33 mouse cellular contexts compared by ENCODE assay signal in the genomic region with DNA sequence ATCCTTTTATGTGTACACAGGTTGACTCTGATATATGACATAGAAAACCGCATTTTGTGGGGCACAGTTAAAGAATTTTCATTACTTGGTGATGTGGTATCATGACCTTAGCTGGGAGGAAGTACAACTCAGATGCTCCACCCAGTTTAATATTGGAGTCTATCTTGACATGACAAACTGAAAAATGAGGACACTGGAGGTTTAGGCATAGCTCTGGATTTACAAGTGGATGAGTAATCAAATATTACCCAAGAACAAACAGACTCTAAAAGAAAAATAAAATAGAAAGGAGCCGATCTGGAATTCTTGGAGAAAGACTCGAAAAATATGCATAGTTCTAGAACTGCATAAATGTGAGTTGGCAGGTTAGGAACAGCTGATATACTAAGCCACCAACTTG. TPM values are rescaled to one million over a fixed set of nuclear protein-coding genes. Genes with fewer than 3 reads are reported as not detected.
DNase-seq lines count a peak whose midpoint lies in the region; ATAC-seq and TF ChIP-seq lines count a peak whose summit lies in the region.
"Had no signal": no experiment of that assay in that cellular context is flagged by ENCODE, and none has a peak within 500 bp of the region (broad histone marks: within the 10 kb centered on the region; RNA-seq: fewer than 3 reads in every experiment).

No protein-coding gene starts in this region.

- no peaks in the 10 kb centered on the region for H3K27me3 ChIP-seq in stomach, embryonic 16.5 days (ENCODE audit: control insufficient read depth, insufficient read depth, low read length)
- H3K27me3 ChIP-seq: embryonic facial prominence, embryonic 13.5 days; forebrain, embryonic 13.5 days; heart, embryonic 12.5 days; heart, embryonic 15.5 days; hindbrain, embryonic 13.5 days had no signal

- H3K4me1 ChIP-seq in embryonic fibroblast, embryonic 13.5 days (ENCODE audit: control insufficient read depth, insufficient read depth, low read length): peaks cover 9% of the 10 kb centered on the region
- H3K4me1 ChIP-seq in stomach, embryonic 16.5 days (ENCODE audit: control insufficient read depth, insufficient read depth, low read length): peaks cover 3% of the 10 kb centered on the region; the same call in 1 of the 2 replicates
- H3K4me1 ChIP-seq: embryonic facial prominence, embryonic 10.5 days; forebrain, embryonic 10.5 days; forebrain, embryonic 13.5 days; heart, embryonic 12.5 days; heart, embryonic 15.5 days; hindbrain, embryonic 10.5 days; hindbrain, embryonic 13.5 days had no signal

- peak overlapping the region; percentile 76 for H3K27ac ChIP-seq in gastrocnemius, adult 2 months
- H3K27ac ChIP-seq in embryonic fibroblast, embryonic 13.5 days (ENCODE audit: insufficient read depth, low read length): peak overlapping the region; percentile 64; the same call in 1 of the 2 replicates
- H3K27ac ChIP-seq in stomach, embryonic 16.5 days (ENCODE audit: low read length): peak overlapping the region; percentile 36
- H3K27ac ChIP-seq: embryonic facial prominence, embryonic 10.5 days; embryonic facial prominence, embryonic 13.5 days; forebrain, embryonic 10.5 days; forebrain, embryonic 13.5 days; heart, embryonic 15.5 days; hindbrain, embryonic 10.5 days; hindbrain, embryonic 13.5 days had no signal

- intact Hi-C loops in gastrocnemius, adult 2 months (cut with DNase I): no loop called here

- TF ChIP-seq CTCF in gastrocnemius, adult 2 months (IDR thresholded peaks at IDR 0.05): no peak
- no peak for TF ChIP-seq CTCF in embryonic fibroblast, embryonic 13.5 days (IDR thresholded peaks at IDR 0.05; ENCODE audit: borderline replicate concordance, insufficient read depth, low read length)

- no peaks in the 10 kb centered on the region for H3K9me3 ChIP-seq in stomach, embryonic 16.5 days (replicated peaks; ENCODE audit: control insufficient read depth, low read length)
- H3K9me3 ChIP-seq: embryonic facial prominence, embryonic 10.5 days; embryonic facial prominence, embryonic 13.5 days; forebrain, embryonic 10.5 days; forebrain, embryonic 13.5 days; heart, embryonic 12.5 days; heart, embryonic 15.5 days; hindbrain, embryonic 10.5 days; hindbrain, embryonic 13.5 days had no signal

- no peak for DNase-seq in gastrocnemius, adult 2 months
- no peak for DNase-seq in gastrocnemius, postnatal 25 days
- DNase-seq in kidney, postnatal 36 days: no peak
- DNase-seq in kidney, postnatal 10 days: no peak
- no peak for DNase-seq in urinary bladder, adult 18-20 months (ENCODE audit: low spot score in 2 of 2)
- DNase-seq: cerebellum, adult 11 months; cerebellum, adult 2 months; cerebellum, adult 9-11 months; cerebellum, postnatal 36 days; embryo, embryonic 11 days had no signal

- H3K4me2 ChIP-seq in stomach, embryonic 16.5 days (ENCODE audit: low read depth, low read length): no peak overlapping the region
- H3K4me2 ChIP-seq: embryonic facial prominence, embryonic 13.5 days; forebrain, embryonic 13.5 days; heart, embryonic 12.5 days; heart, embryonic 15.5 days; hindbrain, embryonic 13.5 days had no signal

- no peak overlapping the region for H3K9ac ChIP-seq in stomach, embryonic 16.5 days (ENCODE audit: low read length)
- H3K9ac ChIP-seq: embryonic facial prominence, embryonic 13.5 days; forebrain, embryonic 13.5 days; heart, embryonic 12.5 days; heart, embryonic 15.5 days; hindbrain, embryonic 13.5 days had no signal

- no peak for TF ChIP-seq POLR2A in embryonic fibroblast, embryonic 13.5 days (IDR thresholded peaks at IDR 0.05; ENCODE audit: low read depth, low read length)

- H3K36me3 ChIP-seq in stomach, embryonic 16.5 days (ENCODE audit: control insufficient read depth, insufficient read depth, low read length): no peaks in the 10 kb centered on the region
- H3K36me3 ChIP-seq: embryonic facial prominence, embryonic 10.5 days; embryonic facial prominence, embryonic 13.5 days; forebrain, embryonic 10.5 days; heart, embryonic 12.5 days; heart, embryonic 15.5 days; hindbrain, embryonic 10.5 days; hindbrain, embryonic 13.5 days had no signal

- WGBS in stomach, embryonic 16.5 days: 70% methylated on average over 3 of the region's 3 CpGs

- ATAC-seq in stomach, embryonic 16.5 days (ENCODE audit: insufficient read depth, low FRiP score): no peak
- ATAC-seq: forebrain, embryonic 13.5 days; forebrain, embryonic 16.5 days; hindbrain, embryonic 16.5 days had no signal

- H3K4me3 ChIP-seq in gastrocnemius, adult 2 months: no peak overlapping the region
- no peak overlapping the region for H3K4me3 ChIP-seq in embryonic fibroblast, embryonic 13.5 days (ENCODE audit: insufficient read depth, low read length)
- H3K4me3 ChIP-seq in stomach, embryonic 16.5 days (replicated peaks; ENCODE audit: low read length): no peak overlapping the region
- H3K4me3 ChIP-seq: embryonic facial prominence, embryonic 10.5 days; embryonic facial prominence, embryonic 13.5 days; forebrain, embryonic 10.5 days; forebrain, embryonic 13.5 days; heart, embryonic 12.5 days; heart, embryonic 15.5 days; hindbrain, embryonic 10.5 days; hindbrain, embryonic 13.5 days had no signal

RNA-seq across cellular contexts. Expression of a gene that starts 14.7 kb away (rescaled TPM):
- total RNA-seq in gastrocnemius, adult 2 months (2021): not detected
- total RNA-seq in gastrocnemius, postnatal 25 days (2021): not detected
- not detected in 2 replicates for polyA plus RNA-seq in embryonic fibroblast, embryonic 13.5 days (2011; ENCODE audit: insufficient read length, low read depth, missing spikeins)
- 0.93 and 1.3 TPM in 2 replicates for polyA plus RNA-seq in stomach, embryonic 16.5 days (2015; fragmentation: Nextera tagmentation; extraction: Ambion mirVana)
- total RNA-seq: adrenal gland, adult 2 months; adrenal gland, postnatal 14 days; adrenal gland, postnatal 4 days; ES-E14; gastrocnemius, adult 18-20 months; gastrocnemius, postnatal 14 days; heart, adult 18-20 months; heart, postnatal 10 days; heart, postnatal 36 days had no signal
- polyA plus RNA-seq: adrenal gland, adult 2 months; cerebellum, adult 2 months; cortical plate, adult 2 months; embryonic facial prominence, embryonic 10.5 days; embryonic facial prominence, embryonic 13.5 days; forebrain, embryonic 10.5 days; forebrain, embryonic 13.5 days; forebrain, embryonic 16.5 days; gonadal fat pad, adult 2 months; heart, embryonic 12.5 days; heart, embryonic 15.5 days; hindbrain, embryonic 10.5 days; hindbrain, embryonic 13.5 days; hindbrain, embryonic 16.5 days had no signal

RNA-seq across cellular contexts. Expression of a gene that starts 14.9 kb away (rescaled TPM):
- not detected for total RNA-seq in gastrocnemius, adult 2 months (2021)
- total RNA-seq in gastrocnemius, postnatal 25 days (2021): not detected
- 1.7 TPM in 1 of 2 replicates, not detected in the other for polyA plus RNA-seq in embryonic fibroblast, embryonic 13.5 days (2011; ENCODE audit: insufficient read length, low read depth, missing spikeins)
- polyA plus RNA-seq in stomach, embryonic 16.5 days (2015; fragmentation: Nextera tagmentation; extraction: Ambion mirVana): 2.6 and 5.0 TPM in 2 replicates
- total RNA-seq: adrenal gland, postnatal 14 days; adrenal gland, postnatal 4 days; gastrocnemius, adult 18-20 months; heart, adult 18-20 months; heart, postnatal 10 days; heart, postnatal 36 days had no signal
- polyA plus RNA-seq: adrenal gland, adult 2 months; embryonic facial prominence, embryonic 10.5 days; forebrain, embryonic 10.5 days; forebrain, embryonic 13.5 days; forebrain, embryonic 16.5 days had no signal

RNA-seq across cellular contexts. Expression of a gene that starts 26.4 kb away (rescaled TPM):
- total RNA-seq in gastrocnemius, adult 2 months (2021): not detected
- not detected for total RNA-seq in gastrocnemius, postnatal 25 days (2021)
- polyA plus RNA-seq in embryonic fibroblast, embryonic 13.5 days (2011; ENCODE audit: insufficient read length, low read depth, missing spikeins): 3.5 TPM in 1 of 2 replicates, not detected in the other
- polyA plus RNA-seq in stomach, embryonic 16.5 days (2015; fragmentation: Nextera tagmentation; extraction: Ambion mirVana): not detected in 2 replicates
- total RNA-seq: adrenal gland, adult 2 months; adrenal gland, postnatal 14 days; adrenal gland, postnatal 4 days; ES-E14; gastrocnemius, adult 18-20 months; gastrocnemius, postnatal 14 days; heart, adult 18-20 months; heart, postnatal 10 days; heart, postnatal 36 days had no signal
- polyA plus RNA-seq: adrenal gland, adult 2 months; cerebellum, adult 2 months; cortical plate, adult 2 months; embryonic facial prominence, embryonic 10.5 days; embryonic facial prominence, embryonic 13.5 days; forebrain, embryonic 10.5 days; forebrain, embryonic 13.5 days; forebrain, embryonic 16.5 days; gonadal fat pad, adult 2 months; heart, embryonic 12.5 days; heart, embryonic 15.5 days; hindbrain, embryonic 10.5 days; hindbrain, embryonic 13.5 days had no signal

RNA-seq across cellular contexts. Expression of a gene that starts 28.3 kb away (rescaled TPM):
- total RNA-seq in gastrocnemius, adult 2 months (2021): 10 to 100 TPM in 1 of 2 experiments, 1 to 10 TPM in 1; 9.5 to 17.4 TPM
- 10 to 100 TPM; 11.3 to 23.2 TPM for total RNA-seq in gastrocnemius, postnatal 25 days (2021)
- 454 and 1,115 TPM in 2 replicates for polyA plus RNA-seq in embryonic fibroblast, embryonic 13.5 days (2011; ENCODE audit: insufficient read length, low read depth, missing spikeins)
- 12.5 and 15.1 TPM in 2 replicates for polyA plus RNA-seq in stomach, embryonic 16.5 days (2015; fragmentation: Nextera tagmentation; extraction: Ambion mirVana)
- polyA plus RNA-seq: forebrain, embryonic 10.5 days; hindbrain, embryonic 10.5 days had no signal

RNA-seq across cellular contexts. Expression of a gene that starts 33.0 kb away (rescaled TPM):
- 1 to 10 TPM in 1 of 2 experiments, not detected in 1; 2.7 TPM for total RNA-seq in gastrocnemius, adult 2 months (2021)
- total RNA-seq in gastrocnemius, postnatal 25 days (2021): not detected
- not detected in 2 replicates for polyA plus RNA-seq in embryonic fibroblast, embryonic 13.5 days (2011; ENCODE audit: insufficient read length, low read depth, missing spikeins)
- polyA plus RNA-seq in stomach, embryonic 16.5 days (2015; fragmentation: Nextera tagmentation; extraction: Ambion mirVana): 4.5 and 5.2 TPM in 2 replicates
- total RNA-seq: adrenal gland, adult 2 months; adrenal gland, postnatal 14 days; adrenal gland, postnatal 4 days; ES-E14; gastrocnemius, postnatal 14 days; heart, adult 18-20 months; heart, postnatal 10 days; heart, postnatal 36 days had no signal
- polyA plus RNA-seq: adrenal gland, adult 2 months; cerebellum, adult 2 months; cortical plate, adult 2 months; embryonic facial prominence, embryonic 10.5 days; embryonic facial prominence, embryonic 13.5 days; forebrain, embryonic 10.5 days; forebrain, embryonic 13.5 days; forebrain, embryonic 16.5 days; gonadal fat pad, adult 2 months; heart, embryonic 12.5 days; heart, embryonic 15.5 days; hindbrain, embryonic 10.5 days; hindbrain, embryonic 13.5 days; hindbrain, embryonic 16.5 days had no signal
